Mouse (Mus musculus): ENCODE data around the gene Ddr2. TPM values are rescaled to one million over a fixed set of nuclear protein-coding genes. Genes with fewer than 3 reads are reported as not detected.

The Ddr2 gene
- polyA plus RNA-seq, 2 experiments, result 0.47 to 0.72 TPM

DNA sequence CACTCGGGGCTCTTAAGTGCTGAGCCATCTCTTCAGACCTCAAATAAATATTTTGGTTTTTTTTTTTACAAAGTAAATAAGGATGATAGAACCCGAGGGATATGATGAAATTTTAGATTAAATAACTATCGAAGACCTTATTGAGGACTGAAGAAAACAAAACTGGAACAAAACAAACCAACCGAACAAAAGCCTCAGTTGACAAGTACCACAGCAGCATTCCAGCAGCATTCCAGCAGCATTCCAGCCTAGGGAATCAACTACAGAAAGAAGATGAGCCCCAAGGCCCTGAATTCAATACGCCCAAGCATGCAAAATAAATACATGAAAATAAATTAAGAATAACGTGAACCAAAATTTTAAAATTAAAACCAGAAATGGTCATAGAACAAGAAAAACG, 160.6 kb downstream of the Ddr2 start:
- H3K36me3 ChIP-seq (replicated peaks; ENCODE audit: control insufficient read depth, insufficient read depth, low read depth), result no peaks in the 10 kb centered on the region
- DNase-seq (ENCODE audit: low read depth in 3 of 3, low spot score in 3 of 3), result no peak
- TF ChIP-seq EP300 (IDR thresholded peaks at IDR 0.05; ENCODE audit: low read depth) (no peak), CTCF (IDR thresholded peaks at IDR 0.05; ENCODE audit: low read depth) (no peak)
- no peaks in the 10 kb centered on the region for H3K27me3 ChIP-seq (ENCODE audit: control insufficient read depth, insufficient read depth, low read length)
- no peak overlapping the region for H3K4me3 ChIP-seq (ENCODE audit: insufficient read depth in 1 of 2, low read depth in 2 of 2, low read length in 2 of 2)
- H3K4me2 ChIP-seq (ENCODE audit: low read depth), result no peak overlapping the region
- WGBS (ENCODE audit: insufficient replicate concordance), result 56% methylated on average over 7 of the region's 7 CpGs
- no peak for ATAC-seq (ENCODE audit: insufficient read depth)
- H3K4me1 ChIP-seq (replicated peaks; ENCODE audit: control insufficient read depth in 2 of 2, insufficient read depth in 2 of 2, low read length in 1 of 2), result no peaks in the 10 kb centered on the region
- no peak overlapping the region for H3K9ac ChIP-seq (replicated peaks)
- no peak overlapping the region for H3K27ac ChIP-seq
- no peaks in the 10 kb centered on the region for H3K9me3 ChIP-seq (ENCODE audit: control insufficient read depth, low read length)

DNA sequence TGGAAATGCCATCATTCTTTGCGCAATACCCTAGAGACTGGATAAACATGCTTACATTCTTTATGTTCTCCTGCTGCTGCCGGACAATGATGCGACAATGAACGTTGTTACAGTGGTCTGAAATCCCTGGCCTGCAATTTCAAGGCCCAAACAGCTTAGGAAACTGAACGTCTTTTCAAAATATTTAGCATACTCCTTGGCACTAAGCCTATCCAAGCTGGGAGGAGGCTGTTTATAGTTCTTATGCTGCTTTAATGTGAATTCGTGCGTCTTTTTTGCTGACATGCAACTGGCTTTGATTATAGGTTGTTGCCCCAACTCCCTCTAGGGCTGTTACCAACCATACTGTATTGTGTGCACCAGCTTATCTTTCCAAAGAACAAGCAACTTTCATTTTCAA, 161.7 kb downstream of the Ddr2 start:
- 73% methylated on average over 7 of the region's 7 CpGs for WGBS (ENCODE audit: insufficient replicate concordance)
- no peaks in the 10 kb centered on the region for H3K36me3 ChIP-seq (replicated peaks; ENCODE audit: control insufficient read depth, insufficient read depth, low read depth)

DNA sequence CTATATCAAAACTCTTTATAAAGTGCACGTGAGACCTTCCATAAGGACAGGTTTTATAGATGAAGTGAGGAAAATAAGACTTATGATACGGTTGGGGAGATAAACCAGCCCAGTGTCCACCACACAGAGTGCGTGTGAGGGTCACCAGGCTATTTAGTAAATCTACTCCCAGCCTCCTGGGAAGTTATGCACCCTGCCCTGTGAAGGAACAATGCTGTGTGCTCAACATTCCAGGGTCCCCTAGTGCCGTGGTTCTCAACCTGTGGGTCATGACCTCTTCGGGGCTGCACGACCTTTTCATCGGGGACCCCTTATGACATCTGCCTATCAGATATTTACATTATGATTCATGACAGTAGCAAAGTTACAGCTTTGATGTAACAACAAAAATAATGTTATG, 162.3 kb downstream of the Ddr2 start:
- no peak overlapping the region for H3K4me2 ChIP-seq (ENCODE audit: low read depth)
- no peak for DNase-seq (ENCODE audit: low read depth in 3 of 3, low spot score in 3 of 3)
- H3K4me1 ChIP-seq (replicated peaks; ENCODE audit: control insufficient read depth in 2 of 2, insufficient read depth in 2 of 2, low read length in 1 of 2), result no peaks in the 10 kb centered on the region

More for the DNA sequence above, 161.7 kb downstream of the Ddr2 start:
- Histone ChIP-seq H3K27ac (no peak overlapping the region), H3K4me3 (ENCODE audit: insufficient read depth in 1 of 2, low read depth in 2 of 2, low read length in 2 of 2) (no peak overlapping the region), H3K9ac (replicated peaks) (no peak overlapping the region), H3K27me3 (ENCODE audit: control insufficient read depth, insufficient read depth, low read length) (no peaks in the 10 kb centered on the region), H3K4me2 (ENCODE audit: low read depth) (no peak overlapping the region), H3K4me1 (replicated peaks; ENCODE audit: control insufficient read depth in 2 of 2, insufficient read depth in 2 of 2, low read length in 1 of 2) (no peaks in the 10 kb centered on the region), H3K9me3 (ENCODE audit: control insufficient read depth, low read length) (no peaks in the 10 kb centered on the region)
- no peak for TF ChIP-seq CTCF (IDR thresholded peaks at IDR 0.05; ENCODE audit: low read depth)
- no peak for TF ChIP-seq EP300 (IDR thresholded peaks at IDR 0.05; ENCODE audit: low read depth)
- DNase-seq (ENCODE audit: low read depth in 3 of 3, low spot score in 3 of 3) (no peak), ATAC-seq (ENCODE audit: insufficient read depth) (no peak)

DNA sequence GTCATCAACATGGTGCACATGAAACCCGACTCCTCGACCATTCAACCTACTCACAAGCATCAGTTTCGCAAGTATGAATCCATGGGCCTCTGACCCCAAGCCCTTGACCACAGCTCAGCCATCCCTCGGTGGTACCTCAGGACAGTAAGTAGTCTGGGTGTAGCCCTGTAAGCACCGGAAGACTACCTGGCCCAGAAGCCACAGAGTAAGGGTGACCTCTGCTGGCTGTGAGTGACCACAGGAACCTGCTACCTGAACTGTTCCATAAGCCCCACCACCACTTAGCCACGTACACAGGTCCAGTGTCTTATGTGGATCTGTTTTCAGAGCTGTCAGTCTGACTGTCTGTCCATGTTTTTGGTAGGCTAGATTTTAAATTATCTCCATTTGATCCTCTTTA, 162.9 kb downstream of the Ddr2 start:
- Histone ChIP-seq H3K4me1 (replicated peaks; ENCODE audit: control insufficient read depth in 2 of 2, insufficient read depth in 2 of 2, low read length in 1 of 2) (no peaks in the 10 kb centered on the region), H3K9me3 (ENCODE audit: control insufficient read depth, low read length) (no peaks in the 10 kb centered on the region), H3K4me3 (ENCODE audit: insufficient read depth in 1 of 2, low read depth in 2 of 2, low read length in 2 of 2) (no peak overlapping the region), H3K27ac (no peak overlapping the region), H3K4me2 (ENCODE audit: low read depth) (no peak overlapping the region), H3K27me3 (ENCODE audit: control insufficient read depth, insufficient read depth, low read length) (no peaks in the 10 kb centered on the region), H3K36me3 (replicated peaks; ENCODE audit: control insufficient read depth, insufficient read depth, low read depth) (no peaks in the 10 kb centered on the region), H3K9ac (replicated peaks) (no peak overlapping the region)
- ATAC-seq (ENCODE audit: insufficient read depth) (no peak), DNase-seq (ENCODE audit: low read depth in 3 of 3, low spot score in 3 of 3) (no peak)
- TF ChIP-seq EP300 (IDR thresholded peaks at IDR 0.05; ENCODE audit: low read depth), result no peak
- peak; percentile 14; the same call in 1 of the 2 replicates for TF ChIP-seq CTCF (IDR thresholded peaks at IDR 0.05; ENCODE audit: low read depth)
- 47% methylated on average over 6 of the region's 6 CpGs for WGBS (ENCODE audit: insufficient replicate concordance)

More for the DNA sequence above, 162.3 kb downstream of the Ddr2 start:
- TF ChIP-seq CTCF (IDR thresholded peaks at IDR 0.05; ENCODE audit: low read depth), result no peak
- TF ChIP-seq EP300 (IDR thresholded peaks at IDR 0.05; ENCODE audit: low read depth), result no peak
- H3K4me3 ChIP-seq (ENCODE audit: insufficient read depth in 1 of 2, low read depth in 2 of 2, low read length in 2 of 2), result no peak overlapping the region
- no peak for ATAC-seq (ENCODE audit: insufficient read depth)
- H3K9me3 ChIP-seq (ENCODE audit: control insufficient read depth, low read length), result no peaks in the 10 kb centered on the region
- H3K27ac ChIP-seq, result no peak overlapping the region
- WGBS (ENCODE audit: insufficient replicate concordance), result 73% methylated on average over 7 of the region's 7 CpGs
- no peaks in the 10 kb centered on the region for H3K27me3 ChIP-seq (ENCODE audit: control insufficient read depth, insufficient read depth, low read length)
- no peak overlapping the region for H3K9ac ChIP-seq (replicated peaks)
- H3K36me3 ChIP-seq (replicated peaks; ENCODE audit: control insufficient read depth, insufficient read depth, low read depth), result no peaks in the 10 kb centered on the region

DNA sequence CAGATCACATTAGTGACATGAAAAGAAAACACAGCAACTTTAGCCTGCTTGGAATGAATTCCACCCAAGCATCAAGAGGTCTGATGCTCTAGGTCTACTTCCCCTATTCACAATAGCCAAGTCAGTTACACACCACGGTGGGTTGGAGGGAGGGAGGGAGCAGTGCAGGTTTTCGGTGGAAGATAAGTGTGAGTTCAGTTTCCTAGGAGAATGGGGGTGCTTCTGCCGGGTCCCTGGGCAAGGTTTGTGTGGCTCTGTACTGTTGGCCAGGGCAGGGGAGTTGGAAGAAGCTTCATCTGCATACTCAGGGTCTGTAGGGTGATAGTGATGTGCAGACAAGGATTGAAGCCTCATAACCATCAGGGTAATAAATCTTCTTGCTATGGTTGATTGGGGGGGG, 164.6 kb downstream of the Ddr2 start:
- ATAC-seq (ENCODE audit: insufficient read depth) (no peak), DNase-seq (ENCODE audit: low read depth in 3 of 3, low spot score in 3 of 3) (no peak)
- 35% methylated on average over 3 of the region's 3 CpGs for WGBS (ENCODE audit: insufficient replicate concordance)
- H3K9me3 ChIP-seq (ENCODE audit: control insufficient read depth, low read length), result no peaks in the 10 kb centered on the region
- H3K9ac ChIP-seq (replicated peaks), result no peak overlapping the region
- TF ChIP-seq EP300 (IDR thresholded peaks at IDR 0.05; ENCODE audit: low read depth), result no peak
- no peaks in the 10 kb centered on the region for H3K36me3 ChIP-seq (replicated peaks; ENCODE audit: control insufficient read depth, insufficient read depth, low read depth)
- no peaks in the 10 kb centered on the region for H3K27me3 ChIP-seq (ENCODE audit: control insufficient read depth, insufficient read depth, low read length)
- no peak overlapping the region for H3K4me3 ChIP-seq (ENCODE audit: insufficient read depth in 1 of 2, low read depth in 2 of 2, low read length in 2 of 2)
- no peak overlapping the region for H3K4me2 ChIP-seq (ENCODE audit: low read depth)
- H3K4me1 ChIP-seq (replicated peaks; ENCODE audit: control insufficient read depth in 2 of 2, insufficient read depth in 2 of 2, low read length in 1 of 2), result no peaks in the 10 kb centered on the region
- H3K27ac ChIP-seq, result no peak overlapping the region
